Mouse (Mus musculus): Measurements from ENCODE around the gene Krt75. TPM values are rescaled to one million over a fixed set of nuclear protein-coding genes. Genes with fewer than 3 reads are reported as not detected.

Gene Krt75
- polyA plus RNA-seq, 1 experiment from 2014 or later, result 0.06 TPM

GRCm38 (mm10) chr15:101562850-101563249, 10.9 kb downstream of the Krt75 start, which contains the start of gene Krt90:
Krt90 (minus strand) TSS chr15:101562950.
- Histone ChIP-seq H3K27ac (replicated peaks; ENCODE audit: low read depth, low read length) (no peak within 1 kb of the TSS), H3K9ac (replicated peaks; ENCODE audit: low read length) (no peak within 1 kb of the TSS)
- no peak for DNase-seq (ENCODE audit: low spot score)

GRCm38 (mm10) chr15:101558034-101558646, 15.6 kb downstream of the Krt75 start:
- no peak overlapping the region for H3K4me2 ChIP-seq (ENCODE audit: low read depth, low read length)
- WGBS, result 13% methylated on average over 7 of the region's 7 CpGs
- no peak overlapping the region for H3K27ac ChIP-seq (replicated peaks; ENCODE audit: low read depth, low read length)
- H3K27me3 ChIP-seq (ENCODE audit: control insufficient read depth, insufficient read depth, low read length), result no peaks in the 10 kb centered on the region
- H3K9me3 ChIP-seq (replicated peaks; ENCODE audit: control insufficient read depth, low read length), result no peaks in the 10 kb centered on the region
- H3K9ac ChIP-seq (replicated peaks; ENCODE audit: low read length), result no peak overlapping the region
- H3K36me3 ChIP-seq (replicated peaks; ENCODE audit: control insufficient read depth, insufficient read depth, low read depth, low read length), result no peaks in the 10 kb centered on the region
- DNase-seq (ENCODE audit: low spot score) (peak; percentile 23), ATAC-seq (replicated peaks; ENCODE audit: insufficient number of reproducible peaks, low FRiP score, low TSS enrichment, low read depth) (peak; percentile 40; the same call in 1 of the 2 replicates)
- no peak overlapping the region for H3K4me3 ChIP-seq (ENCODE audit: low read depth, low read length)
- peaks cover 2% of the 10 kb centered on the region; the same call in 1 of the 2 replicates for H3K4me1 ChIP-seq (ENCODE audit: control insufficient read depth, insufficient read depth, low read length)

More at GRCm38 (mm10) chr15:101562850-101563249, 10.9 kb downstream of the Krt75 start, which contains the start of gene Krt90:
- Histone ChIP-seq H3K9me3 (replicated peaks; ENCODE audit: control insufficient read depth, low read length) (no peaks in the 10 kb centered on the region), H3K4me3 (ENCODE audit: low read depth, low read length) (no peak within 1 kb of the TSS), H3K4me2 (ENCODE audit: low read depth, low read length) (no peak within 1 kb of the TSS), H3K27me3 (ENCODE audit: control insufficient read depth, insufficient read depth, low read length) (no peaks in the 10 kb centered on the region), H3K4me1 (ENCODE audit: control insufficient read depth, insufficient read depth, low read length) (peaks cover 2% of the 10 kb centered on the region; the same call in 1 of the 2 replicates), H3K36me3 (replicated peaks; ENCODE audit: control insufficient read depth, insufficient read depth, low read depth, low read length) (no peaks in the 10 kb centered on the region)
- WGBS, result 67% methylated on average over 5 of the region's 5 CpGs
- no peak for ATAC-seq (replicated peaks; ENCODE audit: insufficient number of reproducible peaks, low FRiP score, low TSS enrichment, low read depth)

GRCm38 (mm10) chr15:101553169-101553568, 20.5 kb downstream of the Krt75 start:
- ATAC-seq (replicated peaks; ENCODE audit: insufficient number of reproducible peaks, low FRiP score, low TSS enrichment, low read depth) (peak; percentile 62), DNase-seq (ENCODE audit: low spot score) (peak; percentile 63)
- Histone ChIP-seq H3K9me3 (replicated peaks; ENCODE audit: control insufficient read depth, low read length) (no peaks in the 10 kb centered on the region), H3K4me1 (ENCODE audit: control insufficient read depth, insufficient read depth, low read length) (peaks cover under 1% of the 10 kb centered on the region; the same call in 1 of the 2 replicates), H3K4me3 (ENCODE audit: low read depth, low read length) (no peak overlapping the region), H3K36me3 (replicated peaks; ENCODE audit: control insufficient read depth, insufficient read depth, low read depth, low read length) (no peaks in the 10 kb centered on the region), H3K27ac (replicated peaks; ENCODE audit: low read depth, low read length) (no peak overlapping the region), H3K4me2 (ENCODE audit: low read depth, low read length) (no peak overlapping the region; the same call in 1 of the 2 replicates), H3K27me3 (ENCODE audit: control insufficient read depth, insufficient read depth, low read length) (no peaks in the 10 kb centered on the region), H3K9ac (replicated peaks; ENCODE audit: low read length) (no peak overlapping the region)
- WGBS, result 0% methylated on average over 11 of the region's 11 CpGs

- no peak overlapping the region for H3K9ac ChIP-seq (replicated peaks; ENCODE audit: low read length)
- H3K4me3 ChIP-seq (ENCODE audit: low read depth, low read length), result no peak overlapping the region
- WGBS, result 89% methylated on average over 8 of the region's 8 CpGs
- no peaks in the 10 kb centered on the region for H3K27me3 ChIP-seq (ENCODE audit: control insufficient read depth, insufficient read depth, low read length)
- ATAC-seq (replicated peaks; ENCODE audit: insufficient number of reproducible peaks, low FRiP score, low TSS enrichment, low read depth), result no peak
- DNase-seq (ENCODE audit: low spot score), result no peak
- H3K9me3 ChIP-seq (replicated peaks; ENCODE audit: control insufficient read depth, low read length), result no peaks in the 10 kb centered on the region
- no peaks in the 10 kb centered on the region for H3K4me1 ChIP-seq (ENCODE audit: control insufficient read depth, insufficient read depth, low read length)
- H3K4me2 ChIP-seq (ENCODE audit: low read depth, low read length), result no peak overlapping the region
- no peaks in the 10 kb centered on the region for H3K36me3 ChIP-seq (replicated peaks; ENCODE audit: control insufficient read depth, insufficient read depth, low read depth, low read length)
- H3K27ac ChIP-seq (replicated peaks; ENCODE audit: low read depth, low read length), result no peak overlapping the region
Measured at GRCm38 (mm10) chr15:101552188-101552587, 21.5 kb downstream of the Krt75 start.

- WGBS, result 86% methylated on average over 7 of the region's 7 CpGs
- Histone ChIP-seq H3K27ac (replicated peaks; ENCODE audit: low read depth, low read length) (no peak within 1 kb of the TSS), H3K36me3 (replicated peaks; ENCODE audit: control insufficient read depth, insufficient read depth, low read depth, low read length) (no peaks in the 10 kb centered on the region), H3K9me3 (replicated peaks; ENCODE audit: control insufficient read depth, low read length) (no peaks in the 10 kb centered on the region), H3K4me1 (ENCODE audit: control insufficient read depth, insufficient read depth, low read length) (no peaks in the 10 kb centered on the region), H3K4me2 (ENCODE audit: low read depth, low read length) (no peak within 1 kb of the TSS), H3K9ac (replicated peaks; ENCODE audit: low read length) (no peak within 1 kb of the TSS), H3K27me3 (ENCODE audit: control insufficient read depth, insufficient read depth, low read length) (no peaks in the 10 kb centered on the region), H3K4me3 (ENCODE audit: low read depth, low read length) (no peak within 1 kb of the TSS)
- DNase-seq (ENCODE audit: low spot score) (no peak), ATAC-seq (replicated peaks; ENCODE audit: insufficient number of reproducible peaks, low FRiP score, low TSS enrichment, low read depth) (no peak)
Measured at GRCm38 (mm10) chr15:101550567-101550966, 23.1 kb downstream of the Krt75 start, which contains the start of gene Krt82. Krt82 (minus strand) TSS chr15:101550667.

GRCm38 (mm10) chr15:101544478-101544877, 29.2 kb downstream of the Krt75 start:
- Histone ChIP-seq H3K27ac (replicated peaks; ENCODE audit: low read depth, low read length) (no peak overlapping the region), H3K4me3 (ENCODE audit: low read depth, low read length) (no peak overlapping the region), H3K9me3 (replicated peaks; ENCODE audit: control insufficient read depth, low read length) (no peaks in the 10 kb centered on the region), H3K4me2 (ENCODE audit: low read depth, low read length) (no peak overlapping the region), H3K36me3 (replicated peaks; ENCODE audit: control insufficient read depth, insufficient read depth, low read depth, low read length) (no peaks in the 10 kb centered on the region), H3K27me3 (ENCODE audit: control insufficient read depth, insufficient read depth, low read length) (no peaks in the 10 kb centered on the region), H3K4me1 (ENCODE audit: control insufficient read depth, insufficient read depth, low read length) (no peaks in the 10 kb centered on the region), H3K9ac (replicated peaks; ENCODE audit: low read length) (no peak overlapping the region)
- no peak for ATAC-seq (replicated peaks; ENCODE audit: insufficient number of reproducible peaks, low FRiP score, low TSS enrichment, low read depth)
- DNase-seq (ENCODE audit: low spot score), result no peak
- 46% methylated on average over 3 of the region's 3 CpGs for WGBS

GRCm38 (mm10) chr15:101542543-101542942, 31.2 kb downstream of the Krt75 start:
- 61% methylated on average over 9 of the region's 9 CpGs for WGBS

GRCm38 (mm10) chr15:101538580-101538900, 35.2 kb downstream of the Krt75 start:
- no peak overlapping the region for H3K4me3 ChIP-seq (ENCODE audit: low read depth, low read length)
- no peak overlapping the region for H3K27ac ChIP-seq (replicated peaks; ENCODE audit: low read depth, low read length)
- no peaks in the 10 kb centered on the region for H3K36me3 ChIP-seq (replicated peaks; ENCODE audit: control insufficient read depth, insufficient read depth, low read depth, low read length)
- DNase-seq (ENCODE audit: low spot score) (no peak), ATAC-seq (replicated peaks; ENCODE audit: insufficient number of reproducible peaks, low FRiP score, low TSS enrichment, low read depth) (no peak)
- H3K27me3 ChIP-seq (ENCODE audit: control insufficient read depth, insufficient read depth, low read length), result no peaks in the 10 kb centered on the region
- no peaks in the 10 kb centered on the region for H3K9me3 ChIP-seq (replicated peaks; ENCODE audit: control insufficient read depth, low read length)
- 64% methylated on average over 4 of the region's 4 CpGs for WGBS
- H3K9ac ChIP-seq (replicated peaks; ENCODE audit: low read length), result no peak overlapping the region
- H3K4me2 ChIP-seq (ENCODE audit: low read depth, low read length), result no peak overlapping the region
- H3K4me1 ChIP-seq (ENCODE audit: control insufficient read depth, insufficient read depth, low read length), result no peaks in the 10 kb centered on the region

More at GRCm38 (mm10) chr15:101542543-101542942, 31.2 kb downstream of the Krt75 start:
- no peak for ATAC-seq (replicated peaks; ENCODE audit: insufficient number of reproducible peaks, low FRiP score, low TSS enrichment, low read depth)
- H3K4me2 ChIP-seq (ENCODE audit: low read depth, low read length), result no peak overlapping the region
- H3K36me3 ChIP-seq (replicated peaks; ENCODE audit: control insufficient read depth, insufficient read depth, low read depth, low read length), result no peaks in the 10 kb centered on the region
- no peak for DNase-seq (ENCODE audit: low spot score)
- H3K9ac ChIP-seq (replicated peaks; ENCODE audit: low read length), result no peak overlapping the region
- H3K4me3 ChIP-seq (ENCODE audit: low read depth, low read length), result no peak overlapping the region
- H3K27me3 ChIP-seq (ENCODE audit: control insufficient read depth, insufficient read depth, low read length), result no peaks in the 10 kb centered on the region
- H3K4me1 ChIP-seq (ENCODE audit: control insufficient read depth, insufficient read depth, low read length), result no peaks in the 10 kb centered on the region
- no peak overlapping the region for H3K27ac ChIP-seq (replicated peaks; ENCODE audit: low read depth, low read length)
- H3K9me3 ChIP-seq (replicated peaks; ENCODE audit: control insufficient read depth, low read length), result no peaks in the 10 kb centered on the region

Measured in embryonic facial prominence, embryonic 11.5 days (tissue).